Mouse (Mus musculus) ES-CJ7 (cell line): ENCODE data around the gene Fbf1.
A peak's percentile ranks its signal among the peaks of the same experiment; 100 is the strongest.

Experiments used
- DNase-seq: peaks from one replicate; pipeline ENCODE4 v3.0.0; 2011; ENCODE audit warnings: low read depth, low spot score

Gene Fbf1

GRCm38 (mm10) chr11:116178411-116179121 lies 10.6 kb upstream of the Fbf1 start:
- no peak for DNase-seq

- DNase-seq, result no peak
These were observed 8.0 kb upstream of the Fbf1 start for GRCm38 (mm10) chr11:116176010-116176409.

- DNase-seq, result no peak
These were observed 6.9 kb upstream of the Fbf1 start for GRCm38 (mm10) chr11:116174775-116175448.

- no peak for DNase-seq
These were observed 4.0 kb upstream of the Fbf1 start for GRCm38 (mm10) chr11:116171959-116172358.

- no peak for DNase-seq
These were observed 2.2 kb upstream of the Fbf1 start for GRCm38 (mm10) chr11:116170003-116170800.

- no peak for DNase-seq
These were observed 1.2 kb upstream of the Fbf1 start for GRCm38 (mm10) chr11:116169214-116169613.

GRCm38 (mm10) chr11:116167232-116167631 lies 734 bp downstream of the Fbf1 start:
- DNase-seq, result no peak

- DNase-seq, result no peak
These were observed 5.0 kb downstream of the Fbf1 start for GRCm38 (mm10) chr11:116163002-116163401.

GRCm38 (mm10) chr11:116162146-116162545 lies 5.8 kb downstream of the Fbf1 start:
- DNase-seq, result peak; percentile 55

- no peak for DNase-seq
These were observed 6.7 kb downstream of the Fbf1 start for GRCm38 (mm10) chr11:116161312-116161711.

- no peak for DNase-seq
These were observed 17.0 kb downstream of the Fbf1 start for GRCm38 (mm10) chr11:116150960-116151359.

- DNase-seq, result no peak
These were observed 18.6 kb downstream of the Fbf1 start for GRCm38 (mm10) chr11:116149341-116149740.

- DNase-seq, result peak; percentile 35
These were observed 19.2 kb downstream of the Fbf1 start for GRCm38 (mm10) chr11:116148761-116149221.

GRCm38 (mm10) chr11:116146294-116146985 lies 21.5 kb downstream of the Fbf1 start:
- no peak for DNase-seq

- DNase-seq, result no peak
These were observed 22.3 kb downstream of the Fbf1 start for GRCm38 (mm10) chr11:116145481-116146293.

GRCm38 (mm10) chr11:116143468-116143867 lies 24.5 kb downstream of the Fbf1 start:
- no peak for DNase-seq

GRCm38 (mm10) chr11:116142211-116142991 lies 25.6 kb downstream of the Fbf1 start:
- peak; percentile 77 for DNase-seq

- peak; percentile 99 for DNase-seq
These were observed 29.4 kb downstream of the Fbf1 start, which contains the start of gene Mrpl38 for GRCm38 (mm10) chr11:116138468-116139138. Mrpl38 (minus strand) TSS chr11:116138868.

GRCm38 (mm10) chr11:116138096-116138467 lies 29.9 kb downstream of the Fbf1 start:
- DNase-seq, result no peak
